Mouse (Mus musculus) Muller cell, postnatal 12 days (primary cell): ENCODE measurements around the gene Ptprd.

Experiments used
- DNase-seq: peaks from one replicate; pipeline ENCODE4 v3.0.0-alpha.2; 2015; ENCODE audit errors: inconsistent ontology term

Ptprd gene

GRCm38 (mm10) chr4:76913532-76914150, 1298.1 kb downstream of the Ptprd start:
- DNase-seq: no peak

- DNase-seq: peak; percentile 45
Measured at GRCm38 (mm10) chr4:76901692-76902091, 1310.1 kb downstream of the Ptprd start.

- DNase-seq: no peak
Measured at GRCm38 (mm10) chr4:76889669-76890068, 1322.1 kb downstream of the Ptprd start.

- DNase-seq: no peak
Measured at GRCm38 (mm10) chr4:76881610-76882009, 1330.2 kb downstream of the Ptprd start.

- DNase-seq: no peak
Measured at GRCm38 (mm10) chr4:76870971-76871370, 1340.8 kb downstream of the Ptprd start.

GRCm38 (mm10) chr4:76865585-76865984, 1346.2 kb downstream of the Ptprd start:
- DNase-seq: no peak

- DNase-seq: no peak
Measured at GRCm38 (mm10) chr4:76846265-76846664, 1365.5 kb downstream of the Ptprd start.

GRCm38 (mm10) chr4:76839016-76839415, 1372.7 kb downstream of the Ptprd start:
- no peak for DNase-seq

GRCm38 (mm10) chr4:76812138-76812537, 1399.6 kb downstream of the Ptprd start:
- DNase-seq: no peak

GRCm38 (mm10) chr4:76802708-76803107, 1409.1 kb downstream of the Ptprd start:
- DNase-seq: no peak

- no peak for DNase-seq
Measured at GRCm38 (mm10) chr4:76798010-76799007, 1413.5 kb downstream of the Ptprd start.

GRCm38 (mm10) chr4:76785389-76785788, 1426.4 kb downstream of the Ptprd start:
- no peak for DNase-seq

- DNase-seq: no peak
Measured at GRCm38 (mm10) chr4:76779558-76780124, 1432.1 kb downstream of the Ptprd start.

GRCm38 (mm10) chr4:76766918-76767317, 1444.8 kb downstream of the Ptprd start:
- no peak for DNase-seq

GRCm38 (mm10) chr4:76766429-76766828, 1445.3 kb downstream of the Ptprd start:
- DNase-seq: no peak

GRCm38 (mm10) chr4:76750709-76751108, 1461.1 kb downstream of the Ptprd start:
- DNase-seq: peak; percentile 16

- DNase-seq: no peak
Measured at GRCm38 (mm10) chr4:76735831-76736230, 1475.9 kb downstream of the Ptprd start.

GRCm38 (mm10) chr4:76675726-76676125, 1536.0 kb downstream of the Ptprd start:
- DNase-seq: no peak

- no peak for DNase-seq
Measured at GRCm38 (mm10) chr4:76673224-76673623, 1538.5 kb downstream of the Ptprd start.

- DNase-seq: no peak
Measured at GRCm38 (mm10) chr4:76672653-76673052, 1539.1 kb downstream of the Ptprd start.

- no peak for DNase-seq
Measured at GRCm38 (mm10) chr4:76661725-76662124, 1550.0 kb downstream of the Ptprd start.

- DNase-seq: no peak
Measured at GRCm38 (mm10) chr4:76660146-76660545, 1551.6 kb downstream of the Ptprd start.
